Mouse (Mus musculus): ENCODE data around the gene Gm49630.
"Not testable (repeated sequence)": the region's sequence is repeated elsewhere in the genome, so short reads cannot be mapped to it uniquely, and the experiment has no call there.

Gm49630 gene

GRCm38 (mm10) chr17:7371879-7372278, at the start of gene Gm49630:
Gene Gm49630 (minus strand): TSS chr17:7371979.
- not testable (repeated sequence) for DNase-seq

- DNase-seq = not testable (repeated sequence)
Observed at GRCm38 (mm10) chr17:7420191-7420973, 48.6 kb upstream of the Gm49630 start.

- not testable (repeated sequence) for DNase-seq
Observed at GRCm38 (mm10) chr17:7414601-7415310, 43.0 kb upstream of the Gm49630 start.

- not testable (repeated sequence) for DNase-seq
Observed at GRCm38 (mm10) chr17:7413336-7413735, 41.6 kb upstream of the Gm49630 start.

GRCm38 (mm10) chr17:7399770-7400169, 28.0 kb upstream of the Gm49630 start:
- DNase-seq = not testable (repeated sequence)

- DNase-seq = not testable (repeated sequence)
Observed at GRCm38 (mm10) chr17:7398198-7398847, 26.5 kb upstream of the Gm49630 start.

- not testable (repeated sequence) for DNase-seq
Observed at GRCm38 (mm10) chr17:7397079-7397478, 25.3 kb upstream of the Gm49630 start.

GRCm38 (mm10) chr17:7396288-7396687, 24.5 kb upstream of the Gm49630 start:
- not testable (repeated sequence) for DNase-seq

GRCm38 (mm10) chr17:7395671-7396070, 23.9 kb upstream of the Gm49630 start:
- not testable (repeated sequence) for DNase-seq

GRCm38 (mm10) chr17:7395116-7395515, 23.3 kb upstream of the Gm49630 start:
- DNase-seq = not testable (repeated sequence)

- not testable (repeated sequence) for DNase-seq
Observed at GRCm38 (mm10) chr17:7389898-7390297, 18.1 kb upstream of the Gm49630 start.

GRCm38 (mm10) chr17:7388958-7389356, 17.2 kb upstream of the Gm49630 start:
- not testable (repeated sequence) for DNase-seq

GRCm38 (mm10) chr17:7388341-7388957, 16.7 kb upstream of the Gm49630 start:
- DNase-seq = not testable (repeated sequence)

- DNase-seq = not testable (repeated sequence)
Observed at GRCm38 (mm10) chr17:7386016-7386415, 14.2 kb upstream of the Gm49630 start.

- DNase-seq = not testable (repeated sequence)
Observed at GRCm38 (mm10) chr17:7385364-7385763, 13.6 kb upstream of the Gm49630 start, which contains the start of gene Unc93a2. Gene Unc93a2 (minus strand): TSS chr17:7385464.

- DNase-seq = not testable (repeated sequence)
Observed at GRCm38 (mm10) chr17:7383167-7384143, 11.7 kb upstream of the Gm49630 start.

GRCm38 (mm10) chr17:7382711-7383110, 10.9 kb upstream of the Gm49630 start:
- not testable (repeated sequence) for DNase-seq

GRCm38 (mm10) chr17:7377907-7378306, 6.1 kb upstream of the Gm49630 start:
- not testable (repeated sequence) for DNase-seq

GRCm38 (mm10) chr17:7376951-7377700, 5.3 kb upstream of the Gm49630 start:
- DNase-seq = not testable (repeated sequence)

GRCm38 (mm10) chr17:7369401-7369800, 2.4 kb downstream of the Gm49630 start:
- not testable (repeated sequence) for DNase-seq
